In the genomic region with DNA sequence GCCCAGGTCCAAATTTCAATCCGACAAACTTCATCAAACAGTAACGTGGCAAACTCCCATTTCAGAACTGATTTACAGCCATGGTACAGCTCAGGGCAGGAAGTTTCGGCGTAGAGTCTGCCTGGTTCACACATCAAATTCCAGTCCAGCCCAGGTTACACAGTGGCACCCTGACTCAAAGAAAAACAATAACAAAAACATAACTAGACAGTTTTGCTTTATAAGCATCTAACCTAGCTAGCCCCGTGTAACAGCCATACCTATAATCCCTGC, we compare ENCODE assay signal across 15 mouse cellular contexts. TPM values are rescaled to one million over a fixed set of nuclear protein-coding genes. Genes with fewer than 3 reads are reported as not detected.
DNase-seq lines count a peak whose midpoint lies in the region; ATAC-seq and TF ChIP-seq lines count a peak whose summit lies in the region.
"Had no signal": no experiment of that assay in that cellular context is flagged by ENCODE, and none has a peak within 500 bp of the region (broad histone marks: within the 10 kb centered on the region; RNA-seq: fewer than 3 reads in every experiment).

No protein-coding gene starts in this region.

- no peak for TF ChIP-seq CTCF in layer of hippocampus, adult 2 months (conservative IDR thresholded peaks at IDR 0.05)

- no peak overlapping the region for H3K9ac ChIP-seq in embryonic facial prominence, embryonic 15.5 days
- no peak overlapping the region for H3K9ac ChIP-seq in intestine, embryonic 15.5 days
- no peak overlapping the region for H3K9ac ChIP-seq in limb, embryonic 15.5 days
- H3K9ac ChIP-seq: liver, embryonic 13.5 days; midbrain, embryonic 12.5 days had no signal

- no peaks in the 10 kb centered on the region for H3K27me3 ChIP-seq in embryonic facial prominence, embryonic 15.5 days
- H3K27me3 ChIP-seq in embryonic facial prominence, embryonic 10.5 days (replicated peaks; ENCODE audit: low read depth, poor library complexity, severe bottlenecking) = no peaks in the 10 kb centered on the region
- no peaks in the 10 kb centered on the region for H3K27me3 ChIP-seq in intestine, embryonic 15.5 days (replicated peaks)
- H3K27me3 ChIP-seq in limb, embryonic 15.5 days = no peaks in the 10 kb centered on the region
- H3K27me3 ChIP-seq: liver, embryonic 13.5 days; midbrain, embryonic 12.5 days had no signal

- no peak for ATAC-seq in embryonic facial prominence, embryonic 15.5 days (ENCODE audit: insufficient number of reproducible peaks, low FRiP score, low TSS enrichment, low read depth)
- ATAC-seq in intestine, embryonic 15.5 days = no peak
- ATAC-seq in limb, embryonic 15.5 days (ENCODE audit: insufficient number of reproducible peaks, low FRiP score, low TSS enrichment, low read depth) = no peak

- 74% methylated on average over 5 of the region's 5 CpGs for WGBS in embryonic facial prominence, embryonic 15.5 days
- 91% methylated on average over 5 of the region's 5 CpGs for WGBS in embryonic facial prominence, embryonic 10.5 days
- WGBS in intestine, embryonic 15.5 days = 67% methylated on average over 5 of the region's 5 CpGs
- WGBS in limb, embryonic 15.5 days = 52% methylated on average over 5 of the region's 5 CpGs

- H3K36me3 ChIP-seq in embryonic facial prominence, embryonic 15.5 days = no peaks in the 10 kb centered on the region
- no peaks in the 10 kb centered on the region for H3K36me3 ChIP-seq in embryonic facial prominence, embryonic 10.5 days (replicated peaks)
- no peaks in the 10 kb centered on the region for H3K36me3 ChIP-seq in intestine, embryonic 15.5 days
- H3K36me3 ChIP-seq in limb, embryonic 15.5 days = no peaks in the 10 kb centered on the region
- H3K36me3 ChIP-seq: midbrain, embryonic 12.5 days had no signal

- no peak overlapping the region for H3K4me3 ChIP-seq in embryonic facial prominence, embryonic 15.5 days (replicated peaks)
- no peak overlapping the region for H3K4me3 ChIP-seq in embryonic facial prominence, embryonic 10.5 days
- H3K4me3 ChIP-seq in layer of hippocampus, adult 2 months = no peak overlapping the region
- H3K4me3 ChIP-seq in intestine, embryonic 15.5 days (replicated peaks) = no peak overlapping the region
- H3K4me3 ChIP-seq in limb, embryonic 15.5 days = no peak overlapping the region
- H3K4me3 ChIP-seq: liver, embryonic 13.5 days; midbrain, embryonic 12.5 days had no signal

- no peaks in the 10 kb centered on the region; the same call in 1 of the 2 replicates for H3K4me1 ChIP-seq in embryonic facial prominence, embryonic 15.5 days
- H3K4me1 ChIP-seq in embryonic facial prominence, embryonic 10.5 days = no peaks in the 10 kb centered on the region
- H3K4me1 ChIP-seq in intestine, embryonic 15.5 days (replicated peaks) = 0 out of 2 replicates have a peak, but pooled peaks cover 3% of the 10 kb centered on the region
- no peaks in the 10 kb centered on the region for H3K4me1 ChIP-seq in limb, embryonic 15.5 days
- H3K4me1 ChIP-seq: midbrain, embryonic 12.5 days had no signal

- no peak overlapping the region for H3K4me2 ChIP-seq in embryonic facial prominence, embryonic 15.5 days (replicated peaks)
- no peak overlapping the region for H3K4me2 ChIP-seq in intestine, embryonic 15.5 days (replicated peaks)
- H3K4me2 ChIP-seq in limb, embryonic 15.5 days = no peak overlapping the region
- H3K4me2 ChIP-seq: heart, embryonic 11.5 days; liver, embryonic 13.5 days; midbrain, embryonic 12.5 days had no signal

- peak overlapping the region; percentile 56; the same call in 1 of the 2 replicates for H3K27ac ChIP-seq in embryonic facial prominence, embryonic 15.5 days (replicated peaks)
- H3K27ac ChIP-seq in embryonic facial prominence, embryonic 10.5 days (replicated peaks) = no peak overlapping the region
- H3K27ac ChIP-seq in layer of hippocampus, adult 2 months = peak overlapping the region; percentile 61; the same call in 1 of the 2 replicates
- H3K27ac ChIP-seq in intestine, embryonic 15.5 days = 0 out of 2 replicates have a peak overlapping the region, but pooled peaks have one; percentile 40
- H3K27ac ChIP-seq in limb, embryonic 15.5 days = peak overlapping the region; percentile 71
- H3K27ac ChIP-seq: liver, embryonic 13.5 days; midbrain, embryonic 12.5 days had no signal

- H3K9me3 ChIP-seq in embryonic facial prominence, embryonic 15.5 days (replicated peaks) = no peaks in the 10 kb centered on the region
- H3K9me3 ChIP-seq in embryonic facial prominence, embryonic 10.5 days = no peaks in the 10 kb centered on the region
- H3K9me3 ChIP-seq in intestine, embryonic 15.5 days = no peaks in the 10 kb centered on the region
- H3K9me3 ChIP-seq in limb, embryonic 15.5 days = no peaks in the 10 kb centered on the region
- H3K9me3 ChIP-seq: liver, embryonic 13.5 days; midbrain, embryonic 12.5 days had no signal

- DNase-seq in embryonic facial prominence, embryonic 10.5 days (ENCODE audit: low spot score) = no peak
- DNase-seq in layer of hippocampus, adult 2 months (ENCODE audit: low spot score in 2 of 2) = no peak
- DNase-seq in layer of hippocampus, postnatal 10 days (ENCODE audit: low spot score in 2 of 2) = no peak
- no peak for DNase-seq in layer of hippocampus, postnatal 36 days
- no peak for DNase-seq in adipocyte (ENCODE audit: low spot score)
- DNase-seq: adrenal gland, adult 8-10 months; cerebellum, adult 8-10 months; liver, embryonic 13.5 days; spleen, adult 18-20 months; thymus, postnatal 25 days had no signal

RNA-seq across cellular contexts. Expression of gene Fnip2, which starts 7.9 kb away (rescaled TPM):
- 3.5 and 3.7 TPM in 2 replicates for polyA plus RNA-seq in embryonic facial prominence, embryonic 15.5 days (2015; fragmentation: Nextera tagmentation; extraction: Ambion mirVana)
- 5.1 and 5.4 TPM in 2 replicates for polyA plus RNA-seq in embryonic facial prominence, embryonic 10.5 days (2016; fragmentation: Nextera tagmentation; extraction: Ambion mirVana)
- total RNA-seq in layer of hippocampus, adult 2 months (2021) = 10 to 100 TPM; 22.2 to 26.9 TPM
- 10 to 100 TPM; 18.1 to 19.0 TPM for total RNA-seq in layer of hippocampus, postnatal 10 days (2021)
- polyA plus RNA-seq in intestine, embryonic 15.5 days (2015; fragmentation: Nextera tagmentation; extraction: Ambion mirVana) = 3.3 and 3.9 TPM in 2 replicates
- polyA plus RNA-seq in limb, embryonic 15.5 days (2015; fragmentation: Nextera tagmentation; extraction: Ambion mirVana) = 3.5 and 3.6 TPM in 2 replicates
- total RNA-seq in layer of hippocampus, postnatal 36 days (2021) = 10 to 100 TPM; 21.6 to 26.8 TPM

RNA-seq across cellular contexts. Expression of gene Ppid, which starts 31.4 kb away (rescaled TPM):
- 148 and 158 TPM in 2 replicates for polyA plus RNA-seq in embryonic facial prominence, embryonic 15.5 days (2015; fragmentation: Nextera tagmentation; extraction: Ambion mirVana)
- polyA plus RNA-seq in embryonic facial prominence, embryonic 10.5 days (2016; fragmentation: Nextera tagmentation; extraction: Ambion mirVana) = 228 and 238 TPM in 2 replicates
- total RNA-seq in layer of hippocampus, adult 2 months (2021) = 10 to 100 TPM; 77.8 to 85.7 TPM
- 10 to 100 TPM; 71.5 to 79.5 TPM for total RNA-seq in layer of hippocampus, postnatal 10 days (2021)
- polyA plus RNA-seq in intestine, embryonic 15.5 days (2015; fragmentation: Nextera tagmentation; extraction: Ambion mirVana) = 148 and 164 TPM in 2 replicates
- 151 and 157 TPM in 2 replicates for polyA plus RNA-seq in limb, embryonic 15.5 days (2015; fragmentation: Nextera tagmentation; extraction: Ambion mirVana)
- 10 to 100 TPM; 87.1 to 88.8 TPM for total RNA-seq in layer of hippocampus, postnatal 36 days (2021)
